Mouse (Mus musculus) cortical plate, adult 2 months (tissue): Measurements from ENCODE around the gene Orc5. TPM values are rescaled to one million over a fixed set of nuclear protein-coding genes. Genes with fewer than 3 reads are reported as not detected.
"Not testable (repeated sequence)": the region's sequence is repeated elsewhere in the genome, so short reads cannot be mapped to it uniquely, and the experiment has no call there.

Experiments
- H3K27ac ChIP-seq: fragments of 200-500 bp; 2 replicates; pipeline ENCODE4 v1.5.1; 2012; ENCODE audit warnings: low read length, control low read depth, inconsistent platforms; ENCODE audit not compliant: insufficient read depth
- H3K4me1 ChIP-seq: fragments of 200-500 bp; 2 replicates; pipeline ENCODE4 v1.6.1; 2011; ENCODE audit warnings: low read length; ENCODE audit not compliant: control insufficient read depth, insufficient read depth
- H3K4me3 ChIP-seq: fragments of 200-500 bp; 2 replicates; pipeline ENCODE4 v1.5.1; 2011; ENCODE audit warnings: mild to moderate bottlenecking, low read length, control low read depth; ENCODE audit not compliant: insufficient read depth
- CTCF ChIP-seq: fragments of 200-500 bp; IDR thresholded peaks from 2 replicates; pipeline ENCODE4 v1.5.1; 2011; ENCODE audit warnings: mild to moderate bottlenecking, control low read depth, low read length; ENCODE audit not compliant: insufficient read depth; ENCODE audit errors: extremely low read depth
- POLR2A ChIP-seq: fragments of 200-500 bp; IDR thresholded peaks from 2 replicates; pipeline ENCODE4 v1.6.1; 2011; ENCODE audit warnings: mild to moderate bottlenecking, low read length, control low read depth; ENCODE audit not compliant: insufficient read depth; ENCODE audit errors: extremely low read depth
- polyA plus RNA-seq: library from polyadenylated mRNA; depleted of rRNA; stranded (reverse); fragments of >200 nt; gene quantifications from 2 replicates; pipeline ENCODE4 v1.2.3, GENCODE M21; 2012

Orc5 gene
- polyA plus RNA-seq, 1 experiment = 6.9 TPM

DNA sequence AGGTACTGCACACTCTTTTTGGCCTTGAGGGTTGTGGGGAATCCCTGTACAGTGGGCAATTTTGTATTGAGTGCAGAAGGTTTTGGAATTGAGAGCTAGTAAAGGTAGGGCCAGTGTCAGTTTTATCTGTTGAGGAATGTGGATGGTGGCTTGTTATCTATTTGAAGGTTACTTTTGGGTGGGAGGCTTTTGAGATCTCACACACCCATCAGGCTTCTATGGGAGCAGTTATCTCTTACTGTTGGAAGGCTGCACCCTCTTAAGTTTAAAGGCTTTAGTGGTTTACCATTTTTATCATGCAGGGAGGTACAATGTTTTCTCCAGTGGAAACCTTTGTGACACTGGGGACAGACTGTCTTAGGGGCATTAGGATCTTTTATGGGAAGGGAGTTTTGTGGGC, 4.9 kb downstream of the Orc5 start:
- TF ChIP-seq POLR2A (no peak), CTCF (no peak)
- Histone ChIP-seq H3K4me1 (no peaks in the 10 kb centered on the region), H3K4me3 (no peak overlapping the region), H3K27ac (no peak overlapping the region)

GRCm38 (mm10) chr5:22542676-22543075, 7.6 kb downstream of the Orc5 start:
- TF ChIP-seq CTCF (no peak), POLR2A (no peak)

GRCm38 (mm10) chr5:22538996-22539600, 11.1 kb downstream of the Orc5 start:
- Histone ChIP-seq H3K4me3 (no peak overlapping the region), H3K4me1 (no peaks in the 10 kb centered on the region), H3K27ac (no peak overlapping the region)
- TF ChIP-seq POLR2A (no peak), CTCF (no peak)

More at GRCm38 (mm10) chr5:22542676-22543075, 7.6 kb downstream of the Orc5 start:
- Histone ChIP-seq H3K27ac (no peak overlapping the region), H3K4me3 (no peak overlapping the region), H3K4me1 (no peaks in the 10 kb centered on the region)

DNA sequence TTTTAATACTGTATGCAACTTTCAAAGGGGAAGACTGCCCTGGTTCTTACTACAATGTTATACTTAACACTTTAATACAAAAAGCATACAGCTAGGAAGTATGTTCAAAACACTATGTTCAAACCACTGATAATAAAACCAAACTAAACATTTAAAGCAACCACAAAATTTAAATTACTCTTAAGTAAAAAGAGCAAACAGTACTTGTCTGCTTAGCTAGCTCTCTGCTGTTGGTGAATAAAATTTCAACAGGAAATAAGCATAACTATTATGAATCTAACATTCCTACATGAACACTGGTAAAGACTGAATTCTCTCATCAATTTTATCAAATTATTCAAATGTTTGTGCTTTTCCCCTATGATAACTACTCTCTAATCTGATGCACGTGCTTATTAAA, 13.5 kb downstream of the Orc5 start:
- Histone ChIP-seq H3K27ac (no peak overlapping the region), H3K4me1 (no peaks in the 10 kb centered on the region), H3K4me3 (no peak overlapping the region)
- TF ChIP-seq CTCF = no peak
- TF ChIP-seq POLR2A = no peak

GRCm38 (mm10) chr5:22532571-22532970, 17.7 kb downstream of the Orc5 start:
- Histone ChIP-seq H3K4me3 (no peak overlapping the region), H3K4me1 (no peaks in the 10 kb centered on the region), H3K27ac (no peak overlapping the region)
- no peak for TF ChIP-seq POLR2A
- no peak for TF ChIP-seq CTCF

GRCm38 (mm10) chr5:22522612-22523011, 27.6 kb downstream of the Orc5 start:
- Histone ChIP-seq H3K4me1 (no peaks in the 10 kb centered on the region), H3K27ac (no peak overlapping the region), H3K4me3 (no peak overlapping the region)
- no peak for TF ChIP-seq CTCF
- no peak for TF ChIP-seq POLR2A

GRCm38 (mm10) chr5:22519708-22520107, 30.5 kb downstream of the Orc5 start:
- no peak overlapping the region for H3K4me3 ChIP-seq
- H3K27ac ChIP-seq = no peak overlapping the region
- TF ChIP-seq POLR2A = no peak
- TF ChIP-seq CTCF = no peak
- H3K4me1 ChIP-seq = no peaks in the 10 kb centered on the region

- H3K4me3 ChIP-seq, H3K4me1 ChIP-seq, H3K27ac ChIP-seq: not testable (repeated sequence)
Measured at GRCm38 (mm10) chr5:22515745-22516144, 34.5 kb downstream of the Orc5 start.

- not testable (repeated sequence) for H3K4me3 ChIP-seq, H3K4me1 ChIP-seq, H3K27ac ChIP-seq
Measured at GRCm38 (mm10) chr5:22514231-22514630, 36.0 kb downstream of the Orc5 start.

GRCm38 (mm10) chr5:22512579-22512978, 37.6 kb downstream of the Orc5 start:
- H3K4me1 ChIP-seq, H3K4me3 ChIP-seq, H3K27ac ChIP-seq: not testable (repeated sequence)

GRCm38 (mm10) chr5:22511824-22512223, 38.4 kb downstream of the Orc5 start:
- TF ChIP-seq POLR2A = no peak
- peak; percentile 45 for TF ChIP-seq CTCF
- Histone ChIP-seq H3K4me3 (no peak overlapping the region), H3K27ac (no peak overlapping the region), H3K4me1 (no peaks in the 10 kb centered on the region)
